Mouse (Mus musculus) granulocyte monocyte progenitor cell, adult 5-6 weeks (primary cell): ENCODE results near the gene Rimbp3. TPM values are rescaled to one million over a fixed set of nuclear protein-coding genes. Genes with fewer than 3 reads are reported as not detected.
"Not testable (repeated sequence)": the region's sequence is repeated elsewhere in the genome, so short reads cannot be mapped to it uniquely, and the experiment has no call there.

Experiments used
- ATAC-seq: replicated peaks from 2 replicates; pipeline ENCODE4 v1.8.0; 2016; ENCODE audit warnings: mild to moderate bottlenecking, moderate TSS enrichment, inconsistent platforms; ENCODE audit not compliant: poor library complexity, severe bottlenecking
- total RNA-seq, 2 experiments: library from RNA; stranded (forward) in 1 of 2; stranded (reverse) in 1 of 2; fragments of 200-712, 200-1000 nt in 1 of 2; fragments of >200 nt in 1 of 2; fragmentation: Nextera tagmentation in 1 of 2; gene quantifications; 2 replicates each; pipeline ENCODE4 v1.2.3; 2014 to 2017

The Rimbp3 gene
- 0.92 and 1.6 TPM in 2 replicates for total RNA-seq (2014; fragmentation: Nextera tagmentation)
- 0.34 and 0.88 TPM in 2 replicates for total RNA-seq (2017)

- ATAC-seq = peak; percentile 71
These were observed at the start of gene Rimbp3 for GRCm38 (mm10) chr16:17208389-17209361. Gene Rimbp3, plus strand, starts transcription at chr16:17208603.

GRCm38 (mm10) chr16:17165478-17165877 lies 42.9 kb upstream of the Rimbp3 start:
- ATAC-seq = not testable (repeated sequence)

- no peak for ATAC-seq
These were observed 41.2 kb upstream of the Rimbp3 start for GRCm38 (mm10) chr16:17167179-17167578.

GRCm38 (mm10) chr16:17168049-17168448 lies 40.4 kb upstream of the Rimbp3 start:
- no peak for ATAC-seq

- no peak for ATAC-seq
These were observed 32.6 kb upstream of the Rimbp3 start for GRCm38 (mm10) chr16:17175765-17176164.

- peak; percentile 43 for ATAC-seq
These were observed 30.7 kb upstream of the Rimbp3 start for GRCm38 (mm10) chr16:17177623-17178170.

GRCm38 (mm10) chr16:17179706-17180105 lies 28.7 kb upstream of the Rimbp3 start:
- ATAC-seq = no peak

- peak; percentile 85 for ATAC-seq
These were observed 27.0 kb upstream of the Rimbp3 start for GRCm38 (mm10) chr16:17181382-17181781.

- ATAC-seq = peak; percentile 75
These were observed 26.3 kb upstream of the Rimbp3 start for GRCm38 (mm10) chr16:17182136-17182535.

GRCm38 (mm10) chr16:17183003-17183402 lies 25.4 kb upstream of the Rimbp3 start:
- ATAC-seq = no peak

GRCm38 (mm10) chr16:17185475-17185874 lies 22.9 kb upstream of the Rimbp3 start:
- no peak for ATAC-seq

GRCm38 (mm10) chr16:17193823-17194222 lies 14.6 kb upstream of the Rimbp3 start:
- ATAC-seq = no peak

GRCm38 (mm10) chr16:17200121-17200952 lies 8.1 kb upstream of the Rimbp3 start:
- ATAC-seq = peak; percentile 33

GRCm38 (mm10) chr16:17200953-17201707 lies 7.3 kb upstream of the Rimbp3 start:
- peak; percentile 81 for ATAC-seq

- peak; percentile 43 for ATAC-seq
These were observed 6.4 kb upstream of the Rimbp3 start for GRCm38 (mm10) chr16:17201977-17202376.

- no peak for ATAC-seq
These were observed 5.9 kb upstream of the Rimbp3 start, which contains the start of gene Ube2l3 for GRCm38 (mm10) chr16:17202549-17202948. Gene Ube2l3, minus strand, starts transcription at chr16:17202649.

- no peak for ATAC-seq
These were observed 3.4 kb upstream of the Rimbp3 start for GRCm38 (mm10) chr16:17204990-17205389.

- ATAC-seq = no peak
These were observed 1.1 kb downstream of the Rimbp3 start for GRCm38 (mm10) chr16:17209404-17209960.
